Mouse (Mus musculus) midbrain, embryonic 13.5 days (tissue): ENCODE results near the gene Atp11c. TPM values are rescaled to one million over a fixed set of nuclear protein-coding genes. Genes with fewer than 3 reads are reported as not detected.
A peak's percentile ranks its signal among the peaks of the same experiment; 100 is the strongest.

ENCODE experiments used
- ATAC-seq: fragments of 200-750 bp; cut with Nextera tagmentation; 2 replicates; pipeline ENCODE4 v1.8.0; 2017; ENCODE audit warnings: mild to moderate bottlenecking, moderate TSS enrichment, moderate library complexity
- H3K27ac ChIP-seq: fragments of 300-500 bp; sonication (generic); 2 replicates; pipeline ENCODE4 v1.5.1; 2015; ENCODE audit warnings: inconsistent platforms, mild to moderate bottlenecking, moderate library complexity
- H3K27me3 ChIP-seq: fragments of 300-500 bp; sonication (generic); 2 replicates; pipeline ENCODE4 v1.6.1; 2015; ENCODE audit warnings: mild to moderate bottlenecking, inconsistent platforms
- H3K36me3 ChIP-seq: fragments of 300-500 bp; sonication (generic); 2 replicates; pipeline ENCODE4 v1.6.1; 2015; ENCODE audit warnings: mild to moderate bottlenecking, inconsistent platforms
- H3K4me1 ChIP-seq: fragments of 300-500 bp; sonication (generic); replicated peaks from 2 replicates; pipeline ENCODE4 v1.6.1; 2015; ENCODE audit warnings: inconsistent platforms
- H3K4me2 ChIP-seq: fragments of 300-500 bp; sonication (generic); replicated peaks from 2 replicates; pipeline ENCODE4 v1.6.1; 2015; ENCODE audit warnings: moderate library complexity, mild to moderate bottlenecking, inconsistent platforms
- H3K4me3 ChIP-seq: fragments of 300-500 bp; sonication (generic); replicated peaks from 2 replicates; pipeline ENCODE4 v1.5.1; 2015; ENCODE audit warnings: mild to moderate bottlenecking, inconsistent platforms
- H3K9ac ChIP-seq: fragments of 300-500 bp; sonication (generic); replicated peaks from 2 replicates; pipeline ENCODE4 v1.6.1; 2015; ENCODE audit warnings: mild to moderate bottlenecking, inconsistent platforms
- H3K9me3 ChIP-seq: fragments of 300-500 bp; sonication (generic); 2 replicates; pipeline ENCODE4 v1.6.1; 2016; ENCODE audit warnings: mild to moderate bottlenecking, inconsistent platforms
- WGBS: fragments of 180-500 bp; shearing (Covaris S2); methylation state at CpG from one replicate; pipeline ENCODE4 v1.1.7; 2015; 5-methylcytosine and 5-hydroxymethylcytosine counted together
- polyA plus RNA-seq: library from polyadenylated mRNA; unstranded; fragments of >200 nt; fragmentation: Nextera tagmentation; extraction: Ambion mirVana; gene quantifications from 2 replicates; pipeline ENCODE4 v1.2.1, GENCODE M21; 2015

Gene Atp11c
- polyA plus RNA-seq, 1 experiment from 2014 or later: 14.1 TPM

DNA sequence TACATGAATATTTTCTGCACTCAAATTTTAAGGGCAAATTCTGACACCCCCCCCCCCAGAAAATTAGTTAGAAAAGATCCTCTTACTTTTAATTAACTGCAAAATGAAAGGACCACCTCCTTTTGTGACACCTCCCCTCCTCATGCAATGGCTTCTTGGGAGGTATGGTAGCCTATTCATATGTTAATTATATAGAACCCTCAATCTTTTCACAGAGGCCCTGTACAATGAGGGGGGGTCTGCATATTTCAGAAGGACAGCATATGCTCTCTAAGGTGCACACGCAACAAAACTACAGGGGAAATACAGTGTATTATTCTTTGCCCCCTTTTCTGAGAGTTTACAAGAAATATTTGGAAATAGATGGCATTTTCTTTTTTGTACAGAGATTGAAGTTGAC, 94.7 kb downstream of the Atp11c start:
- no peaks in the 10 kb centered on the region for H3K27me3 ChIP-seq
- no peaks in the 10 kb centered on the region for H3K4me1 ChIP-seq
- WGBS: 38% methylated on average over 1 of the region's 1 CpGs
- H3K4me3 ChIP-seq: no peak overlapping the region
- no peak overlapping the region for H3K9ac ChIP-seq
- no peaks in the 10 kb centered on the region for H3K36me3 ChIP-seq
- H3K4me2 ChIP-seq: no peak overlapping the region
- no peaks in the 10 kb centered on the region for H3K9me3 ChIP-seq
- no peak for ATAC-seq
- H3K27ac ChIP-seq: no peak overlapping the region

DNA sequence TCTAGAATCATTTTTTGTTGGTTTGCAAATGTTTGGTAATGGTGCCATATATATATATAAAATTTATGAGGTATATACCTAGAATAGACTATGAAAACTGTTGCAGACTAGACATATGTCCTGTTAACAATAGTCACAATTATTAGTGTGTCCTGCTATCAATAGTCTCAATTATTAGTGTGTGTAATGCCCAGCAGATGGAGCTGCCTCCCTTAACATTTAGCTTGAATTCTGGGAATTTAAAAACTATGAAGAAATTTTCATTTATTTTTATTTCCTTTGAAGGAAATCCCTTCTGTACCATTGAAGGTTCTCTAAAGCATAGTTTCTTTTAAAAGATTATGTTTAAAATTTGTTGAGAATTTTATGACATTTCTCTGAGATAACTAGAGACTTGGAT, 97.2 kb downstream of the Atp11c start:
- H3K27me3 ChIP-seq: no peaks in the 10 kb centered on the region

DNA sequence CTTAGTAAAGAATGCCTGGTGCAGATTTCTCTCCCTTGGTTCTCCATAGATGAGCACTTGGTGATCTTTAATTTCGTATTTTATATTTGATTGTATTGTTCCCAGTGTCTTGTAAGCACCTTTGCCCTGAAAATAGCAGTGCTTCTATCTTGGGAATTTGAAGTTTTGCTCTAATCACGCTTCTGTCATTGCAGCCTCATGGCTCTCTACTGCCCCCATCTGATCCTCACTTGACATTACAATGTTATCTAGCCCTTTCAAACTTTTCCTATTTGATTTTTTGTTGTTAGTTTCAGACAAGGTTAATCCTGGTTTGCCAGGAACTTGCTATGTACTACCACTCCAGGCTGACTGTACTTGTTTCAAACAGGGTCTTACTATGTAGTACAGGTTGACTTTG, 128.7 kb downstream of the Atp11c start:
- Histone ChIP-seq H3K4me2 (no peak overlapping the region), H3K27me3 (no peaks in the 10 kb centered on the region), H3K36me3 (no peaks in the 10 kb centered on the region), H3K9ac (no peak overlapping the region), H3K4me3 (no peak overlapping the region), H3K9me3 (no peaks in the 10 kb centered on the region), H3K27ac (no peak overlapping the region), H3K4me1 (no peaks in the 10 kb centered on the region)
- no peak for ATAC-seq
- 12% methylated on average over 2 of the region's 2 CpGs for WGBS

More for the DNA sequence above, 97.2 kb downstream of the Atp11c start:
- no peak for ATAC-seq
- H3K4me2 ChIP-seq: no peak overlapping the region
- no peak overlapping the region for H3K27ac ChIP-seq
- no peaks in the 10 kb centered on the region for H3K36me3 ChIP-seq
- H3K9me3 ChIP-seq: no peaks in the 10 kb centered on the region
- no peaks in the 10 kb centered on the region for H3K4me1 ChIP-seq
- H3K4me3 ChIP-seq: no peak overlapping the region
- H3K9ac ChIP-seq: no peak overlapping the region

DNA sequence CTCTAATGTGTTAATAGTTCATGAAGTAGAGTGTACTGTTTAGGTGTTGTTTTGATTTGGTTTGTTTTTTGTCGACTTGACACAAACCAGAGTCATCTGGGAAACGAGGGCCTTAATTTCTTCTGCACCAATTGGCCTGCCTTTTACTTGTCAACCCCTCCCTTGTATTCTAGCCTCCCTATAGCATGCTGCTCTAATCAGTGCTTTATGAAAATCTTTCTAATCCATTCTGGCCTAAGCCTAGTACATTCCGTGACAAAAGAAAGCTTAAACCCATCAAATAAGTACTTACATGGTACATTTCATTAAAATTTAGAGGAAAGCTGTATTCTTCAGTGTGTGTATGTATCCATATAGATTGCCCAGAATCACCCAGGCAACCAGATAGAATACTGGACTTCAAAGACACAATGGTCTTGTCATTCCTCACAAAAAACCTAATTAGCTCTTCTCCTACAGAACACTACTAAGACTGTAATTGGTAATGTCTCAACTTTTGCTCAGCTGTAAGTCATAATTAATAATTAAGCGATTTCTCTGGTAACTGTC, 177.9 kb downstream of the Atp11c start:
- Histone ChIP-seq H3K4me1 (no peaks in the 10 kb centered on the region), H3K4me3 (no peak overlapping the region), H3K9me3 (no peaks in the 10 kb centered on the region), H3K27me3 (no peaks in the 10 kb centered on the region), H3K36me3 (no peaks in the 10 kb centered on the region), H3K9ac (no peak overlapping the region), H3K27ac (no peak overlapping the region), H3K4me2 (no peak overlapping the region)
- WGBS: 48% methylated on average over 4 of the region's 4 CpGs
- no peak for ATAC-seq

DNA sequence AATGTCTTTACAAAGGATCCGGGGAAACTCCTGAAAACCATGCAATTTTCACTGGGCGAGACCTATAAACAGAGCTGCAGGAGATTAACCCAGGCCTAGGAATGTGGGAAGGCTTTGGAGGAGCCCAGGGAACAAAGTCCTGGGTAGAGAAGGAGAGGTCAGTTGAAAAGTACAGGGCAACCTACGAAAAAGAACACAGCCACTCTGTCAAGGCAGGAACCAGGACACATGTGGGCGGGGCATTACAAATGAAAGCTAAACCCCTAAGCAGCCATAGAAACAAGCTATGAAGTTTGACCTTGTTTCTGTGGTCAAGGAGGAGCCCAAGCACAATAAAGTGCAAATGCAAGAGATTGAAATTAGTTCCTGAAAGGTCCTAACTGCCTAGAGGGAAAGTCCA, 186.8 kb downstream of the Atp11c start:
- no peaks in the 10 kb centered on the region for H3K36me3 ChIP-seq
- H3K9me3 ChIP-seq: no peaks in the 10 kb centered on the region
- H3K9ac ChIP-seq: no peak overlapping the region
- no peak for ATAC-seq
- no peaks in the 10 kb centered on the region for H3K27me3 ChIP-seq
- H3K27ac ChIP-seq: no peak overlapping the region
- no peak overlapping the region for H3K4me2 ChIP-seq
- H3K4me1 ChIP-seq: peaks cover 14% of the 10 kb centered on the region
- WGBS: 48% methylated on average over 4 of the region's 4 CpGs
- no peak overlapping the region for H3K4me3 ChIP-seq

DNA sequence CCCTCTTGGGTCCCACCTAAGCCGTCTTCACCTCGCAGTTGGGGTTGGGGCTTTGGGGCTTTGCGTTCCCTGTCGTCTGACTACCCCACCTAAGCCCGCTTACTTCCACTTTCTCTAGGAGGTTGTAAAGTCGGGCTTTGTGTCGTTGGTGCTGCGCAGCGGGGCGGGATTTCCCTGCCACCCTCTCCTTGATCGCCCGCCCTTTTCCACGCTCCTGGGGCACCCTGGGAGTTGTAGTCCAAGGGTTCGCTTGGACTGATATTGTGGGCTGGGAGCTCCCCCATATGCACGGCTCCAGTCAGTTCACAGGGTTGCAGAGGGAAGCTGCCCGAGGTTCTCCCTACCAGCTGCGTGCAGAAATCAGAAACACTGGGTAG, 187.8 kb downstream of the Atp11c start:
- peak overlapping the region; percentile 39 for H3K4me2 ChIP-seq
- peak overlapping the region; percentile 95 for H3K27ac ChIP-seq
- no peaks in the 10 kb centered on the region for H3K27me3 ChIP-seq
- H3K4me3 ChIP-seq: peak overlapping the region; percentile 68
- H3K4me1 ChIP-seq: peaks cover 14% of the 10 kb centered on the region
- peak overlapping the region; percentile 83 for H3K9ac ChIP-seq
- WGBS: 17% methylated on average over 17 of the region's 17 CpGs
- no peaks in the 10 kb centered on the region for H3K36me3 ChIP-seq
- no peaks in the 10 kb centered on the region for H3K9me3 ChIP-seq
- peak; percentile 98 for ATAC-seq

DNA sequence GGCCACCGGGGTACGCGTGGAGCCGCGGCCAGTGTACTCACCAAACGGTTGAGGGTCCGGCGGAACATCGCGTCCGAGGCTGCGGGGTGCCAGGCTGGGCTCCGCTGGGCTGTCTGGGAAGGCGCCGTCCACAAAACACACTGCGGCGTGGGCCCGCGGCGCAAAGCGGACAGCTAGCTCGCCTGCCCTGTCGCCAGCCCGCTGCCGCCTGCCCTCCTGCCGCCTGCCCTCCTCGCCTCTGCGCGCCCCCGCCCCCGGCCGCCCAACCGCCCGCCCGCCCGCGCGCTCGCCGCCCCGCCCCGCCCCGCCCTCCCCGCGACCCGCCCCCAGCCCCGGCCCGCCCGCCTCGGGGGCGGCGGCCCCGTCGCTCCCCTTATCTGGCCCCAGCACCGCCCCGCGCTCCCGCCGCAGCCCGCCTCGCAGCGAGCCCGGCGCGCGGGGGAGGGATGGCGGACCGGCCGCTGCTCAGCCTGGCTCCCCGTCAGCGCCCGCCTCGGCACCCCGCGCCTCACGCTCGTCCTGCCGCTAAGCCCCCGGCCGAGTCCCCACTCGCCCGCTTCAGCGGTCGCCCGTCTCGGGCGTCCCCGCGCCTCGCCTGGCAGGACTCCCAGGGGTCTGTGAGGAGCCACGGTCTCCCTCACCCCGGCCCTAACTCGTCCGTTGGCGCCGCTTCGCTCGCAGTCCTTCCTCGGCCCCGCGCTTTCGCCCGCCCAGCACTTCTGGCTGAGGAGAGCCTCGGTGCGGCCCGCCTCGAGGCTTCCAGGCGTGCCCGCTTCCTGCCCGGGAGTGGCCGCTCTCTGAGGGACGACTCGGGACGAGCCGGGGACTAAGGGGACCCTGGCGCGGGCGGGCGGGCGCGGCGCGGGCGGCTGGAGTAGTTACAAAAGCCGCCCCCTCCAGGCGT, 188.5 kb downstream of the Atp11c start:
- no peaks in the 10 kb centered on the region for H3K27me3 ChIP-seq
- H3K4me1 ChIP-seq: peaks cover 14% of the 10 kb centered on the region
- H3K9ac ChIP-seq: peak overlapping the region; percentile 83
- peak overlapping the region; percentile 68 for H3K4me3 ChIP-seq
- ATAC-seq: peak; percentile 87
- no peaks in the 10 kb centered on the region for H3K36me3 ChIP-seq
- peak overlapping the region; percentile 64 for H3K4me2 ChIP-seq
- H3K27ac ChIP-seq: peak overlapping the region; percentile 95
- WGBS: 16% methylated on average over 71 of the region's 126 CpGs
- no peaks in the 10 kb centered on the region for H3K9me3 ChIP-seq

DNA sequence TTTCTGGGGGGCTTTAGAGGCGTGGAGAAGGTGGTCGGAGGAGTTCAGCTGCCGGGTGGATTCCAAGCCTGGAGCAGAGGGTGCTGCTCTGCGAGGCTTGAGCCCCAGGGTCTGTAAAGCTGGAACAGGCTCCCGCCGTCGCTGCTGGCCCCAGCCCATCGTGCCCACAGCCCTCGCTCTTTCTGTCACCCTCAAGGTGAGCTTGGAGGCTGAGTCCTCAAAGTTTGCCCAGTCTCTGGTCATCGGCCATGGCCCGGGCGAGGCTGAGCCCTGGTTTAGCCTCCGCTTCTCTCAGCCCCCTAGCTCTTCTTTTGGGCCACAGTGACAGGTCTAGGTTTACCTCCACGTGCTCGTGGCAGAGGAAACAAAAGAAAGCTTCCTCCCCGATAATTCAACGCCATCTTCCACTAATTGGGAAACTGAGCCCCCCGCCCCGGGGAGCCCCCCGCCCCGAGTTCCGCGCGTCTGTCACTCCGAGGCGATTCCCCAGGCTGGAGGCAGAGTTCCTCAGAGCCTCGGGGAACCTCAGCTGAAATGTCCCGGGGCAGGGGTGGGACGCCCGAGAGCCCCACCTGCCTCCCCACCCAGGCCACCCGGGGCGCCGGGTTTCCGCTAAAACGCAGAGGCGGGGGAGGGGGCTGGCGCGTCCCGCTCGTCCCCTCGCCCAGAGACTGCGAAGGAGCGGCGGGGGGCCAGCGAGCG, 189.3 kb downstream of the Atp11c start:
- peak; percentile 35 for ATAC-seq
- Histone ChIP-seq H3K36me3 (no peaks in the 10 kb centered on the region), H3K27me3 (no peaks in the 10 kb centered on the region), H3K27ac (peak overlapping the region; percentile 39; the same call in 1 of the 2 replicates), H3K9me3 (no peaks in the 10 kb centered on the region), H3K9ac (peak overlapping the region; percentile 83), H3K4me2 (peak overlapping the region; percentile 64), H3K4me1 (peaks cover 14% of the 10 kb centered on the region), H3K4me3 (peak overlapping the region; percentile 68)
- WGBS: 32% methylated on average over 43 of the region's 46 CpGs

DNA sequence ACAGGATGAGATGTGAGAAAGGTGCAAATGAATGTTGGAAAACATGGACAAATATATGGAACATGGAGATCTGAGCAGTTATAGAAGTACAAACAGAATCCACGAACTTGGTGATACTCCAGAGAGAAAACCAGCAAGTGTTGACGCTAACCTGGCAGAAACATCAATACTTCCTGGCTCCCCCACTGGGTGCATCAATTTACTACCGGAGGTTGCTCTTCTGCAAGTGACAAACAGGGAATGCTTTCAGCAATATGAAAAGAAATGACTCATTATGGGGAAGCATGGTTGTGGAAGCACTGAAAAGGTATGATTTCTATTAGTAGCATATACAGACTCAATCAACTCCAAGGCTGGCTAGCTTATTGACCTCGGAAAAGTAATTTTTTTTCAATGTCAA, 198.2 kb downstream of the Atp11c start:
- no peaks in the 10 kb centered on the region for H3K9me3 ChIP-seq
- no peak for ATAC-seq
- H3K4me2 ChIP-seq: no peak overlapping the region
- H3K27me3 ChIP-seq: no peaks in the 10 kb centered on the region
- 71% methylated on average over 4 of the region's 4 CpGs for WGBS
- H3K4me1 ChIP-seq: no peaks in the 10 kb centered on the region
- no peak overlapping the region for H3K4me3 ChIP-seq
- H3K27ac ChIP-seq: no peak overlapping the region
- H3K9ac ChIP-seq: no peak overlapping the region
- H3K36me3 ChIP-seq: no peaks in the 10 kb centered on the region

DNA sequence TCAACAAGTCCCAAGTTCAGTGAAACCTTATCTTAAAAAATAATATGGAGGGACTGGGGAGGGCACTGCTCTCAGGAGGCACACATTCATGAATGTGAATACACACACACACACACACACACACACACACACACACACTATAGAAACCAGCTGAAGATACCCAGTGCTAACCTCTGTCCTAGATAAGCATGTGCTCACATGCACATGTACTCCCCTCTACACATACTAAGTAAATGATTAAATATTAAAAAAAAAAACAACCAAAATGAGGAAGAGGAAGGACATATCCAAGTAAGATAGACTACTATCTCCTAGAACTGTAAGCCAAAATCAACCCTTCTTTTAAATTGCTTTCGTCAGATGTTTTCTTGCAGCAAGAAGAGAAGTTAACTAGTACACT, 205.6 kb downstream of the Atp11c start:
- Histone ChIP-seq H3K4me3 (no peak overlapping the region), H3K27me3 (no peaks in the 10 kb centered on the region), H3K4me2 (no peak overlapping the region), H3K36me3 (no peaks in the 10 kb centered on the region), H3K9ac (no peak overlapping the region), H3K9me3 (no peaks in the 10 kb centered on the region), H3K4me1 (no peaks in the 10 kb centered on the region), H3K27ac (no peak overlapping the region)
- WGBS: 89% methylated on average over 1 of the region's 1 CpGs
- no peak for ATAC-seq

DNA sequence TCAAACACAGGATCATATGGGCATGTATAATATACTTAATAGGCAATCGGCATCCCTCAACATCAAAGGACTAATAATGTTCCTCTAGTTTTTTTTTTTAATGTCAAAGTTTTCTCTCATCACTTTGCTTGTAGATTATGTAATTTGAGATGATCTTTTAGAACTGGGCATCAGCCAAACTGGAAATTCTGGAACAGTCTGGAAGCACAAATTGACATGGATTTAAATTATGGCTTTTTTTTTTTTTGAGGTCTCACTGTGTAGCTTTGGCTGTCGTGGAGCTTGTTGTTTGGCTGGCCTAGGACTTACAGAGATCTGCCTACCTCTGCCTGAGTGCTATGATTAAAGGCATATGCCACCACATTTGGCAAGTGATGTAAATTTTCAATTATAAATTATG, 210.8 kb downstream of the Atp11c start:
- no peak for ATAC-seq
- H3K4me3 ChIP-seq: no peak overlapping the region
- H3K9ac ChIP-seq: no peak overlapping the region
- no peaks in the 10 kb centered on the region for H3K27me3 ChIP-seq
- no peaks in the 10 kb centered on the region for H3K36me3 ChIP-seq
- no peak overlapping the region for H3K4me2 ChIP-seq
- no peaks in the 10 kb centered on the region for H3K9me3 ChIP-seq
- H3K27ac ChIP-seq: no peak overlapping the region
- WGBS: 86% methylated on average over 2 of the region's 2 CpGs
- H3K4me1 ChIP-seq: no peaks in the 10 kb centered on the region

DNA sequence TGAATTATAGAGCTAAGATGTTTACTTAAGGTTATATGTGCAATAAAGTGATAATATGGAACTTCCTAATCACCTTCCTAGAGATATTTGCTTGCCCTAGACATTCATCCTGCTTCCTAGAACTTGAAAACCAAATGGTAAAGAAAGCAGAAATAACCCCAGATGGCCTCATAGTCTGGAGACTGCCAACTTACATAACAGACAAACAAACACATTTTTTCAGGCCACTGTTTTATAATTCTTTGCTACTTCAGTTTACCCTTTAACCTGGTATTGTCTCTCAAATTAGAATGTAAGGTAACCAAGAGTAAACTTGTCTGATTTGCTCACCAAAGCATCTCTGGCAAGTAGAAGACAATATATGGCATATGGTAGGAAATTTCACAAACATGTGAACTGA, 212.1 kb downstream of the Atp11c start:
- no peak overlapping the region for H3K9ac ChIP-seq

More for the DNA sequence above, 212.1 kb downstream of the Atp11c start:
- ATAC-seq: no peak
- Histone ChIP-seq H3K36me3 (no peaks in the 10 kb centered on the region), H3K4me2 (no peak overlapping the region), H3K27ac (no peak overlapping the region), H3K4me1 (no peaks in the 10 kb centered on the region), H3K9me3 (no peaks in the 10 kb centered on the region), H3K4me3 (no peak overlapping the region), H3K27me3 (no peaks in the 10 kb centered on the region)
